Mouse (Mus musculus) C2C12 (cell line): ENCODE data around the gene Nsun2.

Experiments
- CEBPB ChIP-seq: IDR thresholded peaks from one replicate; pipeline ENCODE4 v1.6.1; 2011; ENCODE audit warnings: low read depth, mild to moderate bottlenecking, control low read depth, moderate library complexity
- CTCF ChIP-seq: IDR thresholded peaks from one replicate; pipeline ENCODE4 v1.5.1; 2011; ENCODE audit not compliant: control insufficient read depth, insufficient read depth, insufficient read length
- FOSL1 ChIP-seq: IDR thresholded peaks from one replicate; pipeline ENCODE4 v1.8.0; 2011; ENCODE audit warnings: mild to moderate bottlenecking, low read length; ENCODE audit not compliant: poor library complexity, insufficient read depth, severe bottlenecking
- MAX ChIP-seq: IDR thresholded peaks from one replicate; pipeline ENCODE4 v1.6.1; 2011; ENCODE audit warnings: mild to moderate bottlenecking, control low read depth
- MYOD1 ChIP-seq: IDR thresholded peaks from one replicate; pipeline ENCODE4 v1.6.1; 2011; ENCODE audit warnings: low read depth; ENCODE audit not compliant: control insufficient read depth, insufficient read length
- MYOG ChIP-seq: IDR thresholded peaks from one replicate; pipeline ENCODE4 v1.6.1; 2011; ENCODE audit not compliant: control insufficient read depth, insufficient read length; ENCODE audit errors: extremely low read depth
- USF1 ChIP-seq: IDR thresholded peaks from one replicate; pipeline ENCODE4 v1.6.1; 2011; ENCODE audit warnings: low read depth, mild to moderate bottlenecking, control low read depth, moderate library complexity

GRCm38 (mm10) chr13:69487108-69487507 lies 46.4 kb upstream of the Nsun2 start:
- TF ChIP-seq CTCF, result no peak
- TF ChIP-seq MYOD1, result no peak
- TF ChIP-seq CEBPB, result no peak
- TF ChIP-seq USF1, result no peak
- no peak for TF ChIP-seq MYOG
- TF ChIP-seq MAX, result no peak
- no peak for TF ChIP-seq FOSL1
